26 mouse cellular contexts compared by ENCODE assay signal in the genomic region with DNA sequence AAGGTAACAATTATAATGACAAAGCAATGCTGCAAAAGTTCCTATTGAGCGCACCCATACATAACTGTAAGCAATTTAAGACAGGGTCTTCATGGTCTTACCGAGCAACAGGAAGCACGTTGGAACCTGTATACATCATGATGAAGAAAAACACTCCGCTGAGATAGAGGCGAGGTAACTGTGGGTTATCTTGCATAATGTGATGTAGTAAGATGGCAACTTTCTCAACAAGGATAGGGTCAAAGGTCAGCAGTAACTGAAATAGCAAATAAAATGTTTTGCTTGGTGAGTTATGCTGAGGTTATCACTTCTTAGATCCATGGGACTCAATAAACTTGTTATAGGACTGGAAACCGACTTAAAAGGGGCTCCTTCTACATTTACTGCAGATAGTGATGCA.
DNase-seq lines count a peak whose midpoint lies in the region; ATAC-seq and TF ChIP-seq lines count a peak whose summit lies in the region.
"Had no signal": no experiment of that assay in that cellular context is flagged by ENCODE, and none has a peak within 500 bp of the region (broad histone marks: within the 10 kb centered on the region; RNA-seq: fewer than 3 reads in every experiment).

No protein-coding gene starts in this region.

- TF ChIP-seq CTCF in intestine, postnatal 0 days (IDR thresholded peaks at IDR 0.05; ENCODE audit: low read depth) = no peak

- 0 out of 2 replicates have a peak, but pooled peaks have one; percentile 49 for ATAC-seq in intestine, postnatal 0 days
- no peak for ATAC-seq in intestine, embryonic 15.5 days
- peak; percentile 85 for ATAC-seq in megakaryocyte, adult 5-6 weeks (ENCODE audit: poor library complexity, severe bottlenecking)
- ATAC-seq in neural tube, embryonic 15.5 days (ENCODE audit: low FRiP score) = no peak
- ATAC-seq: forebrain, embryonic 14.5 days had no signal

- DNase-seq in heart, adult 11 months = peak; percentile 51
- DNase-seq in heart, postnatal 36 days = no peak
- DNase-seq in 416B (ENCODE audit: low read depth) = peak; percentile 40
- DNase-seq in spleen, adult 12 weeks (ENCODE audit: low spot score) = no peak
- DNase-seq: adrenal gland, postnatal 10 days; cerebellum, adult 8-10 months; cerebellum, postnatal 36 days; gastrocnemius, postnatal 14 days; heart, postnatal 14 days; kidney, adult 18-20 months; lung, postnatal 36 days; midbrain, embryonic 14.5 days; retina, postnatal 1 day; right cerebral cortex, postnatal 14 days; thymus, postnatal 14 days had no signal

- peaks cover 81% of the 10 kb centered on the region for H3K36me3 ChIP-seq in intestine, postnatal 0 days (ENCODE audit: control insufficient read depth, insufficient read depth)
- peaks cover 20% of the 10 kb centered on the region; the same call in 1 of the 2 replicates for H3K36me3 ChIP-seq in intestine, embryonic 15.5 days
- peaks cover 76% of the 10 kb centered on the region for H3K36me3 ChIP-seq in neural tube, embryonic 15.5 days

- intact Hi-C loops in heart, postnatal 36 days (cut with DNase I) = no loop called here

- H3K4me1 ChIP-seq in intestine, postnatal 0 days (replicated peaks; ENCODE audit: control insufficient read depth, insufficient read depth, low read length) = no peaks in the 10 kb centered on the region
- no peaks in the 10 kb centered on the region for H3K4me1 ChIP-seq in intestine, embryonic 15.5 days (replicated peaks)
- no peaks in the 10 kb centered on the region for H3K4me1 ChIP-seq in neural tube, embryonic 15.5 days
- H3K4me1 ChIP-seq: hindbrain, embryonic 12.5 days; limb, embryonic 12.5 days had no signal

- no peak overlapping the region for H3K4me2 ChIP-seq in intestine, postnatal 0 days (replicated peaks; ENCODE audit: low read depth)
- no peak overlapping the region for H3K4me2 ChIP-seq in intestine, embryonic 15.5 days (replicated peaks)
- H3K4me2 ChIP-seq in neural tube, embryonic 15.5 days = no peak overlapping the region
- H3K4me2 ChIP-seq: hindbrain, embryonic 12.5 days; limb, embryonic 12.5 days had no signal

- H3K27me3 ChIP-seq in intestine, postnatal 0 days (replicated peaks; ENCODE audit: control insufficient read depth, insufficient read depth, low read length) = no peaks in the 10 kb centered on the region
- no peaks in the 10 kb centered on the region for H3K27me3 ChIP-seq in intestine, embryonic 15.5 days (replicated peaks)
- H3K27me3 ChIP-seq in neural tube, embryonic 15.5 days (replicated peaks) = no peaks in the 10 kb centered on the region
- H3K27me3 ChIP-seq: hindbrain, embryonic 12.5 days; limb, embryonic 12.5 days had no signal

- no peak overlapping the region for H3K9ac ChIP-seq in intestine, postnatal 0 days (ENCODE audit: low read depth, low read length)
- no peak overlapping the region for H3K9ac ChIP-seq in intestine, embryonic 15.5 days
- H3K9ac ChIP-seq in neural tube, embryonic 15.5 days (replicated peaks) = no peak overlapping the region
- H3K9ac ChIP-seq: hindbrain, embryonic 12.5 days; limb, embryonic 12.5 days; liver, embryonic 14.5 days had no signal

- no peaks in the 10 kb centered on the region for H3K9me3 ChIP-seq in intestine, postnatal 0 days (ENCODE audit: control insufficient read depth)
- H3K9me3 ChIP-seq in intestine, embryonic 15.5 days = no peaks in the 10 kb centered on the region
- no peaks in the 10 kb centered on the region for H3K9me3 ChIP-seq in neural tube, embryonic 15.5 days (replicated peaks)
- H3K9me3 ChIP-seq: G1E; hindbrain, embryonic 12.5 days; limb, embryonic 12.5 days had no signal

- peak overlapping the region; percentile 50; the same call in 1 of the 2 replicates for H3K27ac ChIP-seq in intestine, postnatal 0 days (ENCODE audit: low read depth, low read length)
- no peak overlapping the region for H3K27ac ChIP-seq in intestine, embryonic 15.5 days
- H3K27ac ChIP-seq in neural tube, embryonic 15.5 days (replicated peaks) = no peak overlapping the region
- H3K27ac ChIP-seq: hindbrain, embryonic 12.5 days; layer of hippocampus, adult 2 months; left cerebral cortex, adult 2 months; limb, embryonic 12.5 days; liver, embryonic 14.5 days had no signal

- WGBS in intestine, postnatal 0 days = 69% methylated on average over 6 of the region's 6 CpGs
- WGBS in intestine, embryonic 15.5 days = 83% methylated on average over 6 of the region's 6 CpGs
- WGBS in neural tube, embryonic 15.5 days = 95% methylated on average over 6 of the region's 6 CpGs

- H3K4me3 ChIP-seq in intestine, postnatal 0 days (ENCODE audit: low read depth, low read length) = no peak overlapping the region
- H3K4me3 ChIP-seq in intestine, embryonic 15.5 days (replicated peaks) = no peak overlapping the region
- H3K4me3 ChIP-seq in neural tube, embryonic 15.5 days (replicated peaks) = no peak overlapping the region
- H3K4me3 ChIP-seq: hindbrain, embryonic 12.5 days; layer of hippocampus, adult 2 months; left cerebral cortex, adult 2 months; limb, embryonic 12.5 days had no signal

Comparison
In these comparisons a context has a peak if more than half of its experiments do, and no peak if none do; other contexts are left out.
1. DNase-seq: peak in heart, adult 11 months (single experiment) and 416B (single experiment); none in heart, postnatal 36 days (0 of 2) and spleen, adult 12 weeks (single experiment).
2. ATAC-seq: peak in intestine, postnatal 0 days (single experiment) and megakaryocyte, adult 5-6 weeks (single experiment); none in intestine, embryonic 15.5 days (single experiment) and neural tube, embryonic 15.5 days (single experiment).